Mouse (Mus musculus) limb, embryonic 10.5 days (tissue): ENCODE measurements around the gene Atf5. TPM values are rescaled to one million over a fixed set of nuclear protein-coding genes. Genes with fewer than 3 reads are reported as not detected.

Experiments
- DNase-seq: peaks from one replicate; pipeline ENCODE4 v3.0.0-alpha.2; 2017; ENCODE audit warnings: low spot score
- H3K27ac ChIP-seq: fragments of 300-500 bp; sonication (generic); 2 replicates; pipeline ENCODE4 v1.5.1; 2016; ENCODE audit warnings: mild to moderate bottlenecking
- H3K27me3 ChIP-seq: fragments of 300-500 bp; sonication (generic); 2 replicates; pipeline ENCODE4 v1.6.1; 2016; ENCODE audit warnings: low read depth, mild to moderate bottlenecking; ENCODE audit not compliant: poor library complexity, severe bottlenecking
- H3K36me3 ChIP-seq: fragments of 300-500 bp; sonication (generic); 2 replicates; pipeline ENCODE4 v1.6.1; 2016; ENCODE audit warnings: mild to moderate bottlenecking, moderate library complexity
- H3K4me1 ChIP-seq: fragments of 300-500 bp; sonication (generic); 2 replicates; pipeline ENCODE4 v1.6.1; 2016
- H3K4me3 ChIP-seq: fragments of 300-500 bp; sonication (generic); 2 replicates; pipeline ENCODE4 v1.5.1; 2016; ENCODE audit warnings: mild to moderate bottlenecking, moderate library complexity
- H3K9me3 ChIP-seq: fragments of 300-500 bp; sonication (generic); replicated peaks from 2 replicates; pipeline ENCODE4 v1.6.1; 2016; ENCODE audit warnings: mild to moderate bottlenecking
- WGBS: fragments of 180-500 bp; shearing (Covaris S2); methylation state at CpG from one replicate; pipeline ENCODE4 v1.1.7; 2016; 5-methylcytosine and 5-hydroxymethylcytosine counted together
- polyA plus RNA-seq: library from polyadenylated mRNA; unstranded; fragments of >200 nt; fragmentation: Nextera tagmentation; extraction: Ambion mirVana; gene quantifications from 2 replicates; pipeline ENCODE4 v1.2.1, GENCODE M21; 2016

The Atf5 gene
- polyA plus RNA-seq, 1 experiment from 2014 or later = 3.1 TPM

DNA sequence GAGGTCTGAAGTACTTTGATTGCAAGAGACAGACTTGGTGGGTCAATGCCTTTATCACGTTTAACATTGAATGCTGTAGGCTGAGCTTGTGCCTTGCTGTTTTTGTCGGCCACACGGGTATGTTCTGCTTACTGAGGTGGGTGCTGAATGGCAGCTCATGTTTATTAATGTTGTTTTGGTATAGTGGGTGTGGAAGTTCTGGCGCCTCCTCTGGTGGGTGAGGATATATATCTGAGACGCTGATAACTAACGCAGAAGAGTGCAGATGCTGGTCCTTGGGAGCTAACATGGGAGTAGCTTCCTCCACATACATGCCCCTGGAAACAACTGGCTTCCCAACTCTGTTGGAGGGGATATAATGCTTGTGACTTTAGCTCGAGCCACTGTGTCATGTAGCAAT is 7.0 kb upstream of the Atf5 start:
- 51% methylated on average over 7 of the region's 7 CpGs for WGBS
- Histone ChIP-seq H3K9me3 (no peaks in the 10 kb centered on the region), H3K36me3 (peaks cover 65% of the 10 kb centered on the region), H3K27ac (no peak overlapping the region), H3K27me3 (no peaks in the 10 kb centered on the region), H3K4me1 (peaks cover 20% of the 10 kb centered on the region), H3K4me3 (no peak overlapping the region)
- DNase-seq = no peak

DNA sequence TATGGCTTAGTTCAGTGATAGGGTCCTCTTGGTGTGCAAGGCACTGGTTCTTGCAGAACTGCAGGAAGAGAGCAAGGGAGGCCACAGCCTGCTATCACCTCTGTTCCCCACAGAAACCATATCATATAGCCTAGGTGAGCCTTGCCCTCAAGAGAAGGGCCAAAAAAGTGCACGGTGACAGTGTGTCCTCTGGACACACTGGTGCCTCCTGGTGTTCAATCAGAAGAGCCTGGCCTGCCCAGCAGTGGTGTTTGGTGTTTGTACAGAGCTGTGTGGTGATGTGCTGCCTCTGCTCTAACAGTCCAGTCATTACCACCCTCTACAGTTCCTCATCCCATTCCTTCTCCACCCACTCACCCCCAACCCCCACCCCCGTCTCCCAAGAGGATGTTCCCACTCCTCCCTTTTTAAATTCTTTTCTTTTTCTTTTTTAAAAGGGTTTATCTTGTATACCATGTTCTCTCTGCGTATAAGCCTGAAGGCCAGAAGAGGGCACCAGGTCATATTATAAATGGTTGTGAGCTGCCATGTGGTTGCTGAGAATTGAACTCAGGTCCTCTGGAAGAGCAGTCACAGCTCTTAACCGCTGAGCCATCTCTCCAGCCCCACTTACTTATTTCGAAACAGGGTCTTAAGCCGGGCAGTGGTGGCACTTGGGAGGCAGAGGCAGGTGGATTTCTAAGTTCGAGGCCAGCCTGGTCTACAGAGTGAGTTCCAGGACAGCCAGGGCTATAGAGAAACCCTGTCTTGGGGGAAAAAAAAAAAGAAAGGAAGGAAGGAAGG is 5.4 kb upstream of the Atf5 start:
- Histone ChIP-seq H3K4me1 (peaks cover 33% of the 10 kb centered on the region), H3K36me3 (peaks cover 52% of the 10 kb centered on the region), H3K4me3 (no peak overlapping the region), H3K27me3 (no peaks in the 10 kb centered on the region), H3K9me3 (no peaks in the 10 kb centered on the region), H3K27ac (no peak overlapping the region)
- DNase-seq = no peak
- 86% methylated on average over 7 of the region's 7 CpGs for WGBS

DNA sequence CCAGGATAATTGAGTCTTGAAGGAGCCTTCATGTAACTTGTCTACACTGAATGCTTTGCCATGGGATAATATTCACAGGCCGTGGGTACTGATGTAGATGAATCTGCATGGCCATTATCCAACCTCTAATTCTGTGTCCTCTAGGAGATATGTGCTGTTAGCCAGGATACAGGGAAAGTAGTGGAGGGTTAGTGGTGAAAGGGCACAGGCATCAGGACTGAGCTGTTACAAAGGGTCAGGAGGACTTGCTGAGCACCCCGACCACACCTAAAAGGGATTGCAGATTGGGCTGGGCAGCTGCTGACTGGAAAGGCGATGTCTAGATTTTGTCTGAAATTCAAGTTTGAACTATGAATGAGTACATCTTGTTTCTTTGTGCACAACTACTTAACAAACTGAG is 4.1 kb upstream of the Atf5 start:
- H3K27ac ChIP-seq = no peak overlapping the region
- H3K9me3 ChIP-seq = no peaks in the 10 kb centered on the region
- 93% methylated on average over 3 of the region's 3 CpGs for WGBS
- no peak overlapping the region for H3K4me3 ChIP-seq
- peaks cover 38% of the 10 kb centered on the region for H3K4me1 ChIP-seq
- peaks cover 41% of the 10 kb centered on the region for H3K36me3 ChIP-seq
- peak; percentile 22 for DNase-seq
- no peaks in the 10 kb centered on the region for H3K27me3 ChIP-seq

DNA sequence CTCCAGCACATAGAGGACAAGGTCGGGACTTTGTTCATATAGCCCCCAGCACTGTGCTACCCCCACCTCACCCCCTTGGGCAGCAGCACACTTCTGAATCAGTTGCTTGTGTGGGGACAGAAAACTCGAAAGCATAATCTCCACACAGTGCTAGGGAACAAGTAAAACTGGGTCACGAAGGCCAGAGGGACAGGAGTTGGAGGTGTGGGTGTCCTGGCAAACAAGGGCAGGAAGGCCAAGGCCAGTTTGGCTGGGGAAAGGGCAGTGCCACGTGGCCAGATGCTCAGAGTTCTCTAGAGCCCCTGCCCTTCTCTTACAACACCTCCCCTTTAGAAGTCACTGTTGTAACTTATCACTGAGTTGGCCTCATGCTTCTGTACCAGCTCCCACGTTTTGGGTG is 3.4 kb upstream of the Atf5 start:
- Histone ChIP-seq H3K9me3 (no peaks in the 10 kb centered on the region), H3K36me3 (peaks cover 37% of the 10 kb centered on the region), H3K4me1 (peaks cover 45% of the 10 kb centered on the region), H3K27ac (no peak overlapping the region), H3K27me3 (no peaks in the 10 kb centered on the region), H3K4me3 (peak overlapping the region; percentile 89; the same call in 1 of the 2 replicates)
- WGBS = 76% methylated on average over 5 of the region's 5 CpGs
- peak; percentile 23 for DNase-seq

DNA sequence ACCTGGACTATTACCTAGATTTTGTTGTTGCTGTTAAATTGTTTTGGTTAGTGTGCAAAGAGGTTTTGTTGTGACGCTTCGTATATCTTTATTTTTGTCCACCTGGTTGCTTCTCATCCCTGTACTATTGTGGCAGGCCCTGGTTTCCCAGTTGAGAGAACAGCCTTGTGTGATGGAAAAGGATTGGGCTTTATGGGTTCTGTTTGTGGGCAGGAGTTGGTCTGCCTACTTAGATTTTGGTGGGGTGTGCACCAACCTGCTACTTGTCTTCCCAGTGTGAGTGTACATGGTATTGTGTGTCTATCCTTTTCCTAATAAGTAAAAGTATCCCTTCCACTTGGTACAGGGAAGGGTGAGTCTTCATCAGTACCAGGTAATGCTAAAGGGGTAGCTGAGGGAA is 2.9 kb upstream of the Atf5 start:
- no peak overlapping the region; the same call in 1 of the 2 replicates for H3K27ac ChIP-seq
- H3K27me3 ChIP-seq = no peaks in the 10 kb centered on the region
- peak; percentile 14 for DNase-seq
- no peaks in the 10 kb centered on the region for H3K9me3 ChIP-seq
- H3K36me3 ChIP-seq = peaks cover 38% of the 10 kb centered on the region
- peak overlapping the region; percentile 89 for H3K4me3 ChIP-seq
- WGBS = 87% methylated on average over 2 of the region's 2 CpGs
- peaks cover 47% of the 10 kb centered on the region for H3K4me1 ChIP-seq

DNA sequence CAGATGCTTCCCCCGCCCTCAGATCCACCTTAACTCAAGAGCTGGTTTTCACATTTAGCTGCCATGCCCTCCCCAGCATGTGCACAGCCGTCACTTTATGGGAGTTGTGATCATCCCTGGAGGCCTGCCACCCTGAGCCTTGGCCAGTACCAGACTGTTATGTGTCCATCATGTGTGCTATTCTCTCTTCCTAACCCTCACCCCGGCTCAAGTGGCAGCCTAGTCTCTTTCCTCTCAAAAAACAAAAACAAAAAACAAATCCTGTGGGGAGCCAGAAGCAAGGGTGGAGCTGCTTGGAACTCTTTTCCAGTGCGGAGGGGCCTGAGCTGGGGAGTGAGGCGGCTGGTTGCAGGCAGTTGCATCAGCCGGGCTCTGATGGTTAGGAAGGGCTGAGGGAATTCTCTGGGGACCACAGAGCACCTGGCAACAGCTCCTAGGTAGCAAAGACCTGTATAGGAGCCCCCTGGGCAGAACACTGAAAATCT is 2.3 kb upstream of the Atf5 start:
- Histone ChIP-seq H3K4me3 (peak overlapping the region; percentile 89), H3K9me3 (no peaks in the 10 kb centered on the region), H3K36me3 (peaks cover 44% of the 10 kb centered on the region), H3K27me3 (no peaks in the 10 kb centered on the region), H3K27ac (no peak overlapping the region; the same call in 1 of the 2 replicates), H3K4me1 (peaks cover 47% of the 10 kb centered on the region)
- peak; percentile 29 for DNase-seq
- 55% methylated on average over 6 of the region's 6 CpGs for WGBS

DNA sequence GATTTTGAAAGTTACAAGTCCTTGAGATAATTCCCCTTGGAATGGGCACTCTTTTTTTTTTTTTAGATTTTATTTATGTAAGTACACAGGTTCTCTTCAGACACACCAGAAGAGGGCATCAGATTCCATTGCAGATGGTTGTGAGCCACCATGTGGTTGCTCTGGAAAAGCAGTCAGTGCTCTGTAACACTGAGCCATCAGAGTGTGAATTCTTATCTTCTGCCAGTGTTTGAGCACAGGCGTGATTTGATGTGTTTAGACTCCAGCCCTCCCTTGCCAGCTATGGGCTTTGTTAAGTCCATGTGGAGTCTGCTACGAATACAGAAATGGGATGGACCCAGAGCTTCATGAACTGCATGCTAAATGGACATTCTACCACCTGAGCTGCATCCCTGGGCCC is 1.7 kb upstream of the Atf5 start:
- peak overlapping the region; percentile 89 for H3K4me3 ChIP-seq
- H3K9me3 ChIP-seq = no peaks in the 10 kb centered on the region
- 0 out of 2 replicates have a peak overlapping the region, but pooled peaks have one; percentile 7 for H3K27ac ChIP-seq
- peaks cover 47% of the 10 kb centered on the region for H3K4me1 ChIP-seq
- H3K36me3 ChIP-seq = peaks cover 44% of the 10 kb centered on the region
- H3K27me3 ChIP-seq = no peaks in the 10 kb centered on the region
- 61% methylated on average over 2 of the region's 2 CpGs for WGBS
- DNase-seq = no peak

DNA sequence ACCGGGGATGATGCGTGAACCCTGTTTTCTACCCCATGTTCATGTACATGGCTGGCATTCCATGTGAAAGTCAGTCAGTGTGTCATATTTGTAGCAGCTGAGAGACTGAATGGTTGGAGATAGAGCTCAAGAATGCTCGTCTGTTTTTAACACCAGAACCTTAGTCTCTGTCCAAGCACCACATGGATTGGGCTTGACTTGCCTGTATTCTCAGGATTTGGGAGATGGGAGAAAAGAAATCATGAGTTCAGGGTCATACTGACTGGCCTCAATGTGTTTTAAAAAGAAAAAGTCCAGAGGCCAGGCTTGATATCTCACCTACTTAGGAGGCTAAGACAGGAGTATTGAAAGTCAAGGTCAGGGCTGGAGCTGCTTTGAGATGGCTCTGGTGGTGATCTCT is 983 bp upstream of the Atf5 start:
- Histone ChIP-seq H3K9me3 (no peaks in the 10 kb centered on the region), H3K27ac (peak overlapping the region; percentile 100), H3K36me3 (peaks cover 47% of the 10 kb centered on the region), H3K4me3 (peak overlapping the region; percentile 89), H3K27me3 (no peaks in the 10 kb centered on the region), H3K4me1 (peaks cover 47% of the 10 kb centered on the region)
- 44% methylated on average over 3 of the region's 3 CpGs for WGBS
- no peak for DNase-seq

DNA sequence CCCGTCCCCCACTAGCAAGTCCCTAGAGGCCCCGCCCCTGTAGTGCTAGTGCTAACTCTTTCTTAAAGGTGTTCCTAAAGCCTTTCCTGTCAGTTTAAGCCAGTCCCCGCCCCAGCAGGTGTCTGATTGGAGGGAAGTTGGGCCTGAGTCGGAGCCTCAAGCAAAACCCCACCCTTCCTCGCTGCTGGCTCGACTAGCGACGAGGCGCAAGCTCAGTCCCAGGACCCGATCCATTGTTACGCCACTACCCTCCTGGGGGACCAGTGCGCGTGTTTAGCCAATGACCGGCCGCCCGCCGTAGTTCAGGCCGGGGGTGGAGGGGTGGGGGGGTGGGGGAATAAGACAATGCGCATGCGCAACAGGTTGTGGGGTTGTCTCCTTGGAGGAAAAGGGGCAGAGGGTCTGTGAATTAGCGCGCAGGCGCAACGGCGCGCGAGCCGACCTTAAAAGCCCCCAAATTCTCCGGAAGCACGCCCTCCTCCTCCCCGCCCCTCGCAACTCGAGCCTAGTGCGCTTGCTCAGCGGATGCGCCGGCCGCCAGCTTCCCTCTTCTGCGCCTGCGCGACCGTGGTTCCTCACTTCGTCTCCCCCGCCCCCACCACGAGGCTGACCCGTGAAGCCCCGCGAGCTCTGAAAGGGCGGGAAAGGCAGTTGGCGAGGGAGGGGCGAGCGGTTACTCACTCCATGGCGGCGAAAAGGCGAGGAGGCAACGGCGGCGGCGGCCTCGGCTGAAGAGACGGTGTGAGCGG is 563 bp downstream of the Atf5 start, which contains the start of the genes Nup62 and Il4i1:
Gene Nup62 (plus strand): TSS at position 368 of the 749 bp plus-strand sequence.
Gene Il4i1 (plus strand): TSS at position 667 of the 749 bp plus-strand sequence.
- Histone ChIP-seq H3K27ac (peak within 1 kb of the TSS; percentile 100), H3K4me3 (peak within 1 kb of the TSS; percentile 89), H3K36me3 (peaks cover 54% of the 10 kb centered on the region), H3K9me3 (no peaks in the 10 kb centered on the region), H3K4me1 (peaks cover 47% of the 10 kb centered on the region), H3K27me3 (no peaks in the 10 kb centered on the region)
- peak; percentile 100 for DNase-seq
- under 1% methylated on average over 62 of the region's 62 CpGs for WGBS

DNA sequence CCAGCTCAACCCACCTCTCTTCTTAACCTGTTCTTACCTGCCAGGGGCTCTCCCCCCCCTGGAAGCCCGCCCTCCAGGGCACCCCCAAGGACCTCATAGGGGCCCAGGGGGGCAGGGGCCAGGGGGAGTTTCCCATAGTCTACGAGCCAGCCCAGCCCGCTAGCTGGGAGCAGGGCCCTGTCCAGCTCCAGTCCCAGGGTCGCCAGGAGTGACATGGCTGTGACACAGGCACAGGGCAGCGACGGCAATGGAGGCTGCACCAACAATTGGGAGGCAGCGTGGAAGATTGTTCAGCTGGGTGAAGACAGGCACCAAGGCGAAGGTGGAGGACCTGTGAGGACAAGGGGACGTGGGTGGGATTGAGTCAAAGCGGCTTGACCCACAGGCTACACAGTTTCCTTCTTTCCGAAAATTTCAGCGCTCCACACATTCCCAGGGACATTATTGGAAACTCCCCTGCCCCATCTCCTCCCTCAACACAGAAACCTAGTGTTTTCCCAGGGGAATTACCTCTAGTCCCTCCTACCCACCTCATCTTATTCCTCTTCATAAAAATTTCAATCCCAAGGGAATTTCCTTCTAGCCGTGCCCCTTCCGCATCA is 1.4 kb downstream of the Atf5 start:
- Histone ChIP-seq H3K36me3 (peaks cover 56% of the 10 kb centered on the region), H3K27ac (peak overlapping the region; percentile 100), H3K27me3 (no peaks in the 10 kb centered on the region), H3K4me3 (peak overlapping the region; percentile 89), H3K4me1 (peaks cover 46% of the 10 kb centered on the region), H3K9me3 (no peaks in the 10 kb centered on the region)
- 39% methylated on average over 14 of the region's 14 CpGs for WGBS
- no peak for DNase-seq

DNA sequence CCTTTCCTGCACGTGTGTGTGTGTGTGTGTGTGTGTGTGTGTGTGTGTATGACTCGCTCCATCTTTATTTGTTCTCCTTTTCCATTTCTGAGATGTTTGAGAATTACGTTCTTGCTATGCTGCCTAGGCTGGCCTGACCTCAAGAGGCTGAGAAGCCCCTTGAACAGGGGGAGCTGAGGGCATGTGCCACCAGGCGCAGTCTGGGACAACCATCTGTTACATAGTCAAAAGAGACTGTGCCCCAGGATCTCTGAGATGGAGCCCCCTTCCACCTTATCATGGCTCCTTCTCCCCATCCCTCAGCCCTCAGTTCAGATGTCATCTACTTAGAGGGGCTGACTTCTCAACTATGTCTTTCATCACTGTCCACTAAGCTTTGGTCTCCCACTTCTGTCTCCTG is 2.0 kb downstream of the Atf5 start:
- Histone ChIP-seq H3K27me3 (no peaks in the 10 kb centered on the region), H3K4me1 (peaks cover 40% of the 10 kb centered on the region), H3K36me3 (peaks cover 49% of the 10 kb centered on the region), H3K9me3 (no peaks in the 10 kb centered on the region), H3K27ac (peak overlapping the region; percentile 100; the same call in 1 of the 2 replicates), H3K4me3 (peak overlapping the region; percentile 89; the same call in 1 of the 2 replicates)
- WGBS = 78% methylated on average over 4 of the region's 4 CpGs
- no peak for DNase-seq

DNA sequence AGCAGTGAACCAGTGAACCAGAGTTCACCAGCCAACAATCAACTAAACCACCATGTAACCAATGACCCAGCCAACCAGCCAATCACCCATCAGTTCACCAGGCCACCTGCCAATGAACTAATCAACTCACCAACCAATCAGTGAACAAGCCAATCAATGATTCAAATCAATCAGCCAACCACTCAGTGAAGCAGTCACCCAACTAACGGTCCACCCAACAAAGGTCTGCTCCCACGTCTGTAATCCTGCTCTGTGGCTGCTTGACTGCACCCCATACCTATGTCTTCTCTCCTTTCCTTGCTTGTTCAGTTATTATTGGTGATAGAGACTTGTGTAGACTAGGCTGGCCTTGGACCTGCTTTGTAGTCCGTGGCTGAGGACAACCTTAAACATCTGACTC is 2.5 kb downstream of the Atf5 start:
- WGBS = 86% methylated on average over 3 of the region's 3 CpGs
- Histone ChIP-seq H3K9me3 (no peaks in the 10 kb centered on the region), H3K4me1 (peaks cover 36% of the 10 kb centered on the region), H3K36me3 (peaks cover 45% of the 10 kb centered on the region), H3K27ac (no peak overlapping the region), H3K27me3 (no peaks in the 10 kb centered on the region), H3K4me3 (no peak overlapping the region)
- DNase-seq = no peak
